Mouse (Mus musculus): ENCODE measurements around the gene Gm45062. TPM values are rescaled to one million over a fixed set of nuclear protein-coding genes. Genes with fewer than 3 reads are reported as not detected.

Gene Gm45062
- polyA plus RNA-seq, 1 experiment from 2014 or later: 9.1 TPM

DNA sequence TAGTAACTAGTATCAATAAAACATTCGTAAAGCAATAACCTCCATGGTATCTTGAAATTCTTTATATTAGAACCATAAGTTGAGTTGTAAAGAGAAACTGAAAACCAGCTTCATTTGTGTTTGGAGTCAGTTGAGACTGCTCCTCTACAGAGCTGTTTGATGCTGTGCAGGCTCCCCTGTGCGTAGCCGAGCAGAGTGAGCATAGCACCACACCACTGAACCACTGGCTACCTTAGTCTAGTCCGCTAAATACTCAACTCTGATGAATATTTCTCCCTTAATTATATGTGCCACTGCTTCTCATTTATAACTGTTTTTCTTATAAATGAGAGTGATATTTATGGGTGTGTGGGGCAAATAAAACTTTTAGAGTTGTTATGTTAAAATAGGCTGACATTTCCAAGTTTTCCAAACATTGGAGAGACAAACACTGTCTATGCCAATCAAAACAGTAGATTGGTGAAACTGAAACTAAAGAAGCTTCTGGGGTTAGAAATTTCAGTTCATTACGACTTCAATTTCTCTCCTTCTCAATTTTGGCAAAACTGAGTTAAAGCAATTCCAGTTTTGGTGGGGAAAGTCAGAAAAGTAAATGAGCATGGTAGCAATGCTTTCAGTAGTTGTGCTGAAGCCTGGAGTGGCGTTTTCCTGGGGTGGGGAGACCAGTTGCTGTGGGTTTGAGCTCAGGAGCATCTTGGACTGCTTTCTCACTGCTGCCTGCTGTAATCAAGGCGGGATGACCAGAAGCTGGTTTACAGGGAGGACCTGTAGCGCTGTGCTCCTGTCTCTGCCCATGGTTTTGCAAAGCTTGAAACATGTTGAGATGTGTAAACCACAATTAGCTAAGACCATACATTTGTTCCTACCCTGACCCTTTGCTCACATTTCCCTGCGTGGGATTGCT, 77.5 kb downstream of the Gm45062 start:
- Histone ChIP-seq H3K27ac (no peak overlapping the region), H3K4me1 (no peaks in the 10 kb centered on the region), H3K9me3 (no peaks in the 10 kb centered on the region), H3K36me3 (no peaks in the 10 kb centered on the region), H3K4me3 (no peak overlapping the region), H3K27me3 (ENCODE audit: insufficient read depth, poor library complexity, severe bottlenecking) (no peaks in the 10 kb centered on the region)
- DNase-seq (ENCODE audit: low spot score): no peak
- WGBS: 79% methylated on average over 9 of the region's 9 CpGs

DNA sequence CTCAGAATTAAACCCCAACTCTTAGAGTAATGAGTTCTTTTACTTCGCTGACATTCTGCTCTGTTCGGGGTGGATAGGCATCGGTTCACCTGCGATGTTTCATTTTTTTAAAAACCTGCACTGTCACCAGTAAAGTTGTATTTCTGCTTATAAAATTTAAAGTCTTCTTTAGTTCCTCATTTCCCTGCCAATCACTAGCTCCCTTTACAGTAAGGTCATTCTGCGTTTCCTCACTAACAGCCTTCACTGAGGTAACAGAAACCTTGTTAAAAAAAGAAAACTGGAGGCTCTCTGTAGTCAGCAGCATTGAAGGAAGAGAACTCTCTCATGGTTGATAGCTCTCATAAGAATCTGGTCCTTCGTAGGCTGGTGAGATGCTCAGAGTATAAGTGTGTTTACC, 80.2 kb downstream of the Gm45062 start:
- 84% methylated on average over 6 of the region's 6 CpGs for WGBS
- H3K4me3 ChIP-seq: no peak overlapping the region

DNA sequence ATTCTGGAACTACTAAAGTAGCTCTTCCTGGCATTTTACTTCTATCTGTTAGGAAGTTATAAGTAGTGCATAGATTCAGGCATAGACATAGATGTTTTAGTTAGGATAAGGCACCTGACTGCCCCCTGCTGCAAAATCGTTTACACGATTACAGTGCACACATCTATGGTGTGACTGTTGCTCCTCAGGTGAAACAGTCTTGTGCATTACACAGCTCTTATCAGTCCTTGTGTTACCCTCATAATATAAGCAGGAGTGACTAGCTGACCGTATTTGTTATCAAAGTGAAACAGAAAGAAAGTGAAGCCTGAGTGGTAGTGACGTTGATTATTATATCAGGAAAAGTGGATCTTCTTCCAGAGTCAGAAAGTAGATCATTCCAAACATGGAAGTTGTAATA, 84.0 kb downstream of the Gm45062 start:
- WGBS: 86% methylated on average over 4 of the region's 4 CpGs
- Histone ChIP-seq H3K4me3 (no peak overlapping the region), H3K9me3 (no peaks in the 10 kb centered on the region)

More for the DNA sequence above, 80.2 kb downstream of the Gm45062 start:
- Histone ChIP-seq H3K36me3 (no peaks in the 10 kb centered on the region), H3K4me1 (no peaks in the 10 kb centered on the region), H3K27ac (no peak overlapping the region), H3K9me3 (no peaks in the 10 kb centered on the region), H3K27me3 (ENCODE audit: insufficient read depth, poor library complexity, severe bottlenecking) (no peaks in the 10 kb centered on the region)
- DNase-seq (ENCODE audit: low spot score): no peak

DNA sequence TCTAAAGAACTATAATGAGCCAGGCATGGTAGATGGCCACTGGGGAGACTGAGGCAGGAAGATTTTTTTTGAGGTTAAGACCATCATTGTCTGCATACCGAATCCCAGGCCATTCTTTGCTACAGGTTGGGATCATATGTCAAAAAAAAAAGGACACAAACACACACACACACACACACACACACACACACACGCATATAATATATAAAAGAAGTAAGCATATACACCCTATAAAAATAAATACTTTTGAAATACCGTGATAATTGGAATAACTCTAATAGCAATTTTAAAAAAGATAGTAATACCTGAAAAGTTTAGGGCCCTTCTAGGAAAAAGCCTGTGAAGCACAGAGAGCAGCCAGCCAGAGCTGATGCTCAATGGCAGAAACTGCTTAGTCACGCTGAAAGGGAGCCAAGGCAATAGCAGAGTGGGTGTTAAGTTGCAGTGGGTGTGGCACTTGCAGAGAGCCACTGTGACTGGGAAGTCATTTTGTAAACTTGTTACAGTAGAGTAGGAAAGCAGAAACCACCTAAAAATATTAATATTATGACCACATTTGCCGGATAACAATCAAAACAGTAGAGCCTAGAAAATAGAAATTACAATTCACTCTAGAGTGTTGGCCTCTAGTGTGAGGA, 86.1 kb downstream of the Gm45062 start:
- peak; percentile 76 for DNase-seq (ENCODE audit: low spot score)
- no peaks in the 10 kb centered on the region for H3K9me3 ChIP-seq
- H3K4me1 ChIP-seq: no peaks in the 10 kb centered on the region
- H3K27ac ChIP-seq: no peak overlapping the region
- H3K27me3 ChIP-seq (ENCODE audit: insufficient read depth, poor library complexity, severe bottlenecking): no peaks in the 10 kb centered on the region
- no peak overlapping the region for H3K4me3 ChIP-seq
- H3K36me3 ChIP-seq: no peaks in the 10 kb centered on the region
- 71% methylated on average over 5 of the region's 5 CpGs for WGBS

More for the DNA sequence above, 84.0 kb downstream of the Gm45062 start:
- Histone ChIP-seq H3K27ac (no peak overlapping the region), H3K27me3 (ENCODE audit: insufficient read depth, poor library complexity, severe bottlenecking) (no peaks in the 10 kb centered on the region), H3K36me3 (no peaks in the 10 kb centered on the region), H3K4me1 (no peaks in the 10 kb centered on the region)
- no peak for DNase-seq (ENCODE audit: low spot score)

DNA sequence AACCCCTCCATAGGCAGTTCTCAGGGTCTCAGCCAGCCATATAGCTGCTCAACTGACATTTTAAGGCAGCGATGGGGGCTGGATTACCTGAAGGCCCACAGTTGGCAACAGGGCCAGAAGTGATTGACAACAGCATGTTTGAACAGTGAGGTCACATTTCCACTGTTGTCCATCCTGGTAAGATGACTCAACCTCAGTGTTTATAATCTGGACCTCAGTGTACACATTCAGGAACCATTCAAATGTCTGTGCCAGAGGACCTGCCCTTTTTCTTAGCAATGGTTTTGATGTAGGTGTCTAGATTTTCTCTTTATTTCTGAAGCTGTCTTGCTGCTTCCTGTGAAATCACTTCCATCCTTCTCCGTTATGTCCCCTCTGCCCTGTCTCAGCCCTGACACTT, 87.9 kb downstream of the Gm45062 start:
- WGBS: 75% methylated on average over 2 of the region's 2 CpGs
- no peak for DNase-seq (ENCODE audit: low spot score)
- H3K4me3 ChIP-seq: no peak overlapping the region
- no peaks in the 10 kb centered on the region for H3K9me3 ChIP-seq
- H3K27me3 ChIP-seq (ENCODE audit: insufficient read depth, poor library complexity, severe bottlenecking): no peaks in the 10 kb centered on the region
- no peaks in the 10 kb centered on the region for H3K36me3 ChIP-seq
- H3K4me1 ChIP-seq: no peaks in the 10 kb centered on the region
- H3K27ac ChIP-seq: no peak overlapping the region

DNA sequence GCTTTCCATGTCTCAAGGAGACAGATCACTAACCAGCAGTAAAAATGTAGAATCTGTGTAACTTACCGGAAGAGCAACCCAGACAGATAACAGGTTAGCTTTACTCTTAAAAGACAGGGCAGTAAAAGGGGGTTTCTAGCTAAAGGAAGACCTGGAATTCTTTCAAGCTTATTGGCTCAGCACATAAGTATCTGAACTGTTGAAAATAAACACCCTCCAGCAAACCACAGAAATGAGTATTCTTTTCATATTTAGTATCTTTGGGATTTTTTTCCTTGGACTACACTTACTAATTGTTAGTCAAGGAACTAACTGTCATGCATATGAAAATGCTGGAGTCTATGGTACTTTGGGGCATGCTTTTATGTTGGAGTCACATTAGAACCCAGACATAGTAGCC, 89.1 kb downstream of the Gm45062 start:
- Histone ChIP-seq H3K36me3 (no peaks in the 10 kb centered on the region), H3K27me3 (ENCODE audit: insufficient read depth, poor library complexity, severe bottlenecking) (no peaks in the 10 kb centered on the region), H3K4me3 (no peak overlapping the region), H3K4me1 (no peaks in the 10 kb centered on the region), H3K9me3 (no peaks in the 10 kb centered on the region), H3K27ac (no peak overlapping the region)
- 83% methylated on average over 1 of the region's 1 CpGs for WGBS
- DNase-seq (ENCODE audit: low spot score): no peak

DNA sequence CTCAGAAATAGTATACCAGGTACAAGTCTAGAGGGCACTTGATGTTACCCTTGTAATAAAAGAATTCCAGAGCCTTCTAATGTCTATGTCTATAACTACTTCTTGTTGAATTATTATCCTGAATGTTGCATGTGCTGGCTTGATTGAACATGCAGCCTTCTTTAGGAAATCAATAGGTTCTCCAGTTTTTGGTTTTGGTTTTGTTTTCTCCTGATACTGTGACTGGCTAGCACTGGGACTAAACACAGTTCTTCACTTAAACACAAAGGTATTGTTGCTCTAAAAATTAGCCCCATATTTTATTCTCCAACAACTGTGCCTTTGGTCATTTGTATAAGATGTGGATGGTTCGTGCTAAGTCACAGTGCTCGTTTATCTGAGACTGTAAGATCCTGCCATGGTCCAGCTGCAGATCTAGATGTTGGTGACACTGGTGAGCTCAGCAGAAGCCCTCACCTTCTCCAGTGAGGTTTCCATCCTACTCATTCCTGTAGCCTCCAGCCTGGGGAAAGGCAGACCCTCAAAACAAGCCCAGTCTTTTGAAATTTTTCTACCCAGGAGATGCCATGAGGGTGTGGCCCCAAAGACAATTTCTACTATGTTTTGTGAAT, 89.9 kb downstream of the Gm45062 start:
- Histone ChIP-seq H3K4me1 (no peaks in the 10 kb centered on the region), H3K9me3 (no peaks in the 10 kb centered on the region), H3K4me3 (no peak overlapping the region), H3K36me3 (no peaks in the 10 kb centered on the region), H3K27ac (no peak overlapping the region), H3K27me3 (ENCODE audit: insufficient read depth, poor library complexity, severe bottlenecking) (no peaks in the 10 kb centered on the region)
- DNase-seq (ENCODE audit: low spot score): no peak
- WGBS: 78% methylated on average over 2 of the region's 2 CpGs

DNA sequence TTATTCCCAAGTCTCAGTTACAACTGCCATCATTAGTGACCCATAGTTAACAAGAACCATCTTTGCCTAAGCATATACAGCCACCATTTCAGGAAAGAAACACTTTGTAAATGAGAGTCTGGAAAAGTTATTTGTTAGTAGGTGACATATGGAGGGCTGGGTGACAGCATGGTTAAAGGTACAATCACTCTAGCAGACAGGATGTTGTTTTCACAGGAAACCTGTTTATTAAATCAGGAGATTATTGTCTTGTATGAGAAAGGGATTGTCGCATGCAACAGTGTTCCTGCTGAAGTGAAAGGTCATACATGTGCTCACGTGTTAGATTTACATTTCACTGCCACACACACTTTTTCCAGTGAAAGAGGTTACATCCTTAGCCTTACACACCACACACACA, 92.3 kb downstream of the Gm45062 start:
- H3K36me3 ChIP-seq: no peaks in the 10 kb centered on the region
- H3K27ac ChIP-seq: no peak overlapping the region
- WGBS: 89% methylated on average over 2 of the region's 2 CpGs
- H3K4me3 ChIP-seq: no peak overlapping the region
- no peak for DNase-seq (ENCODE audit: low spot score)
- H3K9me3 ChIP-seq: no peaks in the 10 kb centered on the region
- H3K4me1 ChIP-seq: no peaks in the 10 kb centered on the region
- no peaks in the 10 kb centered on the region for H3K27me3 ChIP-seq (ENCODE audit: insufficient read depth, poor library complexity, severe bottlenecking)

DNA sequence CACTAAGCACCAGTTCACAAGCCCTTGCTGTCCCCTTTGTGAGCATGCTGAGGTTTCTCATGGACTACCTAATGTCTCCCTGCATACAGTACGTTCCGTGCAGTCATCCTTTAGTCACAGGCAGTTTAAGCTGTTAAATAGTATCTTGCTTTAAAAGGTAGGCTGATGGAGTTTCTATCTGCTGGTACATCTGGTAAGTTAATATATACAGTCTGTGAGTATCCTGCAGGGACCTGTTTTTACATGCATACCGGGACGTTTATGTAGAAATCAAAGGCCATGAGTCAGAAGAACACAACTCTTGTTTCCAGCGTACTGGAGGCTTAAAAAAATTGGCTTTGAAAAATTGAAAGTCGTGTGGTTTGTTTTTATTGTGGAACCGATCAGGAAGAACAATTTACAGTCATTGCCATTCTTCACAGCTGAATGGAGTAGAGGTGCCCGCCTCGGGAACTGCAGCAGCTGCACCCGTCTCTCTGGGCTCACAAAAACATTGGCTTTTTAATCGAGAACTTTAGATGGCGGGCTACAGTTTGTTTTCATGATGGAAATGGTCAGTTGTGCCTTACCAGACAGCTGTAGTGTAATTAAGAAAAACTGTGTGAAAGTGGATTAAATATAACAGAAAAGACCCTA, 93.4 kb downstream of the Gm45062 start:
- H3K36me3 ChIP-seq: no peaks in the 10 kb centered on the region
- 79% methylated on average over 12 of the region's 12 CpGs for WGBS

DNA sequence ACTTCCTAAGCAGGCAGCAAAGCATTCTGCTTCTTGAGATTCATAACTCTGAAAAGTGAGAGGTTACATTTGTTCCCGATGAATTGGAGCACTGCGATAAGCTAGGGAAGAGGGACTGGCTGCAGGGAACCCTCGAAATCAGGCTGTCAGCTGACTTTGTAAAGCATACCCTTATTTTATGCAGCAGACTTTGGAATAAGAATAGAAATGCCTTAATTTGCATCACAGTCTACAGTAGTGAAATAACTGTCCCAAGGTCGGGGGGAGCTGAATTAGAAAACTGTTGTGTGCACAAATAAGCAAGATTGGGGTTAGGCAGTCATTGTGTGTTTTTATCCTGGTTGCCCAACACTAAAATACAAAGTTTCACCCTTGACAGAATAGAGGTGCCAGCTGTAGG, 94.2 kb downstream of the Gm45062 start:
- Histone ChIP-seq H3K27ac (no peak overlapping the region), H3K4me3 (no peak overlapping the region), H3K27me3 (ENCODE audit: insufficient read depth, poor library complexity, severe bottlenecking) (no peaks in the 10 kb centered on the region), H3K4me1 (no peaks in the 10 kb centered on the region), H3K36me3 (no peaks in the 10 kb centered on the region), H3K9me3 (no peaks in the 10 kb centered on the region)
- no peak for DNase-seq (ENCODE audit: low spot score)
- 77% methylated on average over 4 of the region's 4 CpGs for whole genome bisulfite sequencing

More for the DNA sequence above, 93.4 kb downstream of the Gm45062 start:
- no peaks in the 10 kb centered on the region for H3K4me1 ChIP-seq
- no peaks in the 10 kb centered on the region for H3K27me3 ChIP-seq (ENCODE audit: insufficient read depth, poor library complexity, severe bottlenecking)
- no peak for DNase-seq (ENCODE audit: low spot score)
- H3K9me3 ChIP-seq: no peaks in the 10 kb centered on the region
- no peak overlapping the region for H3K4me3 ChIP-seq
- H3K27ac ChIP-seq: no peak overlapping the region

DNA sequence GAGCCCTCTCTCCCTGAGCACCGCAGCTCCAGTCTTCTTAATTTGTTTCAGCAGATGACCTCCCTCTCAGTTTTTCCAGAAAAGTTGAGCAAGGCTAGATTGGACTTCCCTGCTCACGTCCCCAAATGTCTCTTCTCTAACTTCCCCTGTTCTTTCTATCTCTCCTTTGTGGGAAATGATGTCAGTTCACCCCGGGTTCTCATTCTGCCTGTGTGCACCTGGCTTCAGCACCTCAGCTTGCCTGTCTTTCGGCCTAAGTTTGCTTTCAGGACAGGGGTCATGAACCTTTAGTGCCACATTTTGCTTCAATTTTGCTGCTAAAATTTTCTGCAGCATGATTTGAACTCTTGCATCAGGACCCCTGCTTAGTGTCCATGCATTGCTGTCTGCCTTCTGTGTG, 95.6 kb downstream of the Gm45062 start:
- DNase-seq (ENCODE audit: low spot score): no peak
- Histone ChIP-seq H3K9me3 (no peaks in the 10 kb centered on the region), H3K36me3 (no peaks in the 10 kb centered on the region), H3K27me3 (ENCODE audit: insufficient read depth, poor library complexity, severe bottlenecking) (no peaks in the 10 kb centered on the region), H3K27ac (no peak overlapping the region), H3K4me1 (no peaks in the 10 kb centered on the region), H3K4me3 (no peak overlapping the region)
- WGBS: 85% methylated on average over 4 of the region's 4 CpGs

DNA sequence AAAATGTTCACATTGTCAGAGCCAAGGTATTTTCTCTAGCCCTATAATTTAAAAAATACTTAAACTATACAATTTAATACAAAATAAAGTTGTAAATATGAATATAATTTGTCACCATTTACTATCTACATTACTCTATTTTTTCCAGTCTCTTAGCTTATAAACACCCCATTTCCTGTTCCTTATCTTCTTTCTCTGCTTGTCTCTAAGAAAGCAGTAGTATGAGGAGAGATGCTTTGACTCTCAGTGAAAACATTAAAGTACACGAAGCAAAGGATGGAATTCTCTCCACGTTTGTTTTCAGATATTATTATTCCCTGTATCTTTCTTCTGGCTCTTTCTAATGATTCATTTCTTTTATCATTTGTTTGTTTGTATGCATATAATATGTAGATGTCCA, 99.0 kb downstream of the Gm45062 start:
- no peaks in the 10 kb centered on the region for H3K27me3 ChIP-seq (ENCODE audit: insufficient read depth, poor library complexity, severe bottlenecking)
- 63% methylated on average over 2 of the region's 2 CpGs for WGBS
- H3K4me1 ChIP-seq: no peaks in the 10 kb centered on the region
- DNase-seq (ENCODE audit: low spot score): no peak
- no peaks in the 10 kb centered on the region for H3K36me3 ChIP-seq
- H3K4me3 ChIP-seq: no peak overlapping the region
- no peaks in the 10 kb centered on the region for H3K9me3 ChIP-seq
- no peak overlapping the region for H3K27ac ChIP-seq

DNA sequence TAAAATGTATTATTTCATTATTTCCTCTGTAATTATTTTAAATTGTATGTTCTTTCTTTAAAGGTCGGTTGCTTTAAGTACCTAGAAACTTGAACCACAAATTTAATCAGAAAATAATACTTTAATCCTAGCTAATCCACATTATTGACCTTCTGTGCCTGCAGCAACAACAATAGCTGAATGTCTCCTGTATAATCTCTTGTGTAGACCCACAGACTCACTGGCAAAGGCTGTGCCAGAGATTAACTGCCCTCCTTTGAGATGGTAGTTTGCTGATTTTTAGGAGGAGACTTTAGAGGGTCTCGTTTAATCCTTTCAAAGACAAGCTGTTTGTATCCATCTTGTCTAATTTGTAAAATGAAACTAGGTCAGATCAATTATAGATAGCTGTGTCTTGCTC, 99.5 kb downstream of the Gm45062 start:
- no peaks in the 10 kb centered on the region for H3K9me3 ChIP-seq
- H3K4me1 ChIP-seq: no peaks in the 10 kb centered on the region
- 72% methylated on average over 2 of the region's 2 CpGs for WGBS
- no peaks in the 10 kb centered on the region for H3K27me3 ChIP-seq (ENCODE audit: insufficient read depth, poor library complexity, severe bottlenecking)
- H3K4me3 ChIP-seq: no peak overlapping the region
- H3K36me3 ChIP-seq: no peaks in the 10 kb centered on the region
- no peak for DNase-seq (ENCODE audit: low spot score)
- H3K27ac ChIP-seq: no peak overlapping the region

All from heart, embryonic 10.5 days (tissue).